Mouse (Mus musculus) layer of hippocampus, adult 18-20 months (tissue): ENCODE data around the gene Tacc3. TPM values are rescaled to one million over a fixed set of nuclear protein-coding genes. Genes with fewer than 3 reads are reported as not detected.

Experiments
- DNase-seq, 2 experiments: peaks; one replicate each; pipeline ENCODE4 v3.0.0; 2022; ENCODE audit warnings: low spot score in 2 of 2
- total RNA-seq, 2 experiments: library from RNA; stranded (reverse); gene quantifications; 2 replicates each; pipeline ENCODE4 v1.2.3; 2021

Gene Tacc3
- total RNA-seq, 2 experiments from 2014 or later, result 3.2 to 3.3 TPM

- no peak for DNase-seq
These were observed 3.5 kb upstream of the Tacc3 start for GRCm38 (mm10) chr5:33654424-33654823.

- no peak for DNase-seq
These were observed 2.6 kb upstream of the Tacc3 start for GRCm38 (mm10) chr5:33655251-33655840.

- no peak for DNase-seq
These were observed 1.2 kb upstream of the Tacc3 start for GRCm38 (mm10) chr5:33656739-33657138.

- no peak for DNase-seq
These were observed 609 bp upstream of the Tacc3 start for GRCm38 (mm10) chr5:33657251-33657786.

- DNase-seq, result no peak
These were observed 729 bp downstream of the Tacc3 start for GRCm38 (mm10) chr5:33658664-33659050.

- DNase-seq, result no peak
These were observed 10.3 kb downstream of the Tacc3 start for GRCm38 (mm10) chr5:33668223-33668622.

GRCm38 (mm10) chr5:33671659-33672058 lies 13.7 kb downstream of the Tacc3 start:
- no peak for DNase-seq

GRCm38 (mm10) chr5:33674439-33674838 lies 16.5 kb downstream of the Tacc3 start:
- peak; percentile 38 to 63 for DNase-seq

- peak in 1 of 2 experiments; percentile 83 for DNase-seq
These were observed 18.0 kb downstream of the Tacc3 start for GRCm38 (mm10) chr5:33675964-33676363.

- no peak for DNase-seq
These were observed 20.3 kb downstream of the Tacc3 start for GRCm38 (mm10) chr5:33678244-33678643.

GRCm38 (mm10) chr5:33681044-33681443 lies 23.1 kb downstream of the Tacc3 start:
- no peak for DNase-seq

- DNase-seq, result no peak
These were observed 23.9 kb downstream of the Tacc3 start for GRCm38 (mm10) chr5:33681611-33682388.

- DNase-seq, result no peak
These were observed 25.0 kb downstream of the Tacc3 start for GRCm38 (mm10) chr5:33682963-33683362.

- peak in 1 of 2 experiments; percentile 70 for DNase-seq
These were observed 26.1 kb downstream of the Tacc3 start for GRCm38 (mm10) chr5:33683897-33684652.

- DNase-seq, result no peak
These were observed 27.0 kb downstream of the Tacc3 start for GRCm38 (mm10) chr5:33684932-33685331.

- no peak for DNase-seq
These were observed 29.2 kb downstream of the Tacc3 start for GRCm38 (mm10) chr5:33687142-33687541.

- no peak for DNase-seq
These were observed 30.6 kb downstream of the Tacc3 start for GRCm38 (mm10) chr5:33688278-33689220.

- DNase-seq, result no peak
These were observed 31.4 kb downstream of the Tacc3 start for GRCm38 (mm10) chr5:33689221-33689844.

GRCm38 (mm10) chr5:33689852-33690645 lies 32.1 kb downstream of the Tacc3 start:
- DNase-seq, result no peak
